Mouse (Mus musculus) CH12.LX (cell line): ENCODE results near the gene Galk1. TPM values are rescaled to one million over a fixed set of nuclear protein-coding genes. Genes with fewer than 3 reads are reported as not detected.
A peak's percentile ranks its signal among the peaks of the same experiment; 100 is the strongest.

Experiments used
- DNase-seq: peaks from one replicate; pipeline ENCODE4 v3.0.0-alpha.2; 2013; ENCODE audit errors: extremely low read depth
- H3K27ac ChIP-seq: 2 replicates; pipeline ENCODE4 v1.5.1; 2012; ENCODE audit warnings: low read depth, mild to moderate bottlenecking, control low read depth, moderate library complexity; ENCODE audit not compliant: insufficient read depth
- H3K27me3 ChIP-seq: replicated peaks from 2 replicates; pipeline ENCODE3; 2012; ENCODE audit warnings: inconsistent platforms
- H3K36me3 ChIP-seq, 2 experiments: replicated peaks in 1 of 2; 2 replicates each; pipeline versions ENCODE3 to v1.6.1; 2012; ENCODE audit warnings: inconsistent platforms in 1 of 2, low read length in 1 of 2, mild to moderate bottlenecking in 1 of 2, mixed read lengths in 1 of 2, moderate library complexity in 1 of 2; ENCODE audit not compliant: control insufficient read depth in 1 of 2, insufficient read depth in 1 of 2
- H3K4me1 ChIP-seq, 2 experiments: 2 replicates each; pipeline ENCODE4 v1.6.1; 2012; ENCODE audit warnings: inconsistent platforms in 1 of 2, moderate library complexity in 1 of 2; ENCODE audit not compliant: insufficient read depth in 2 of 2, control insufficient read depth in 1 of 2
- H3K4me2 ChIP-seq: 2 replicates; pipeline ENCODE4 v1.6.1; 2012; ENCODE audit warnings: low read depth, mild to moderate bottlenecking, control low read depth; ENCODE audit not compliant: poor library complexity, insufficient read depth, severe bottlenecking
- H3K4me3 ChIP-seq, 3 experiments: fragments of 150-350 bp in 1 of 3; sonication (generic) in 1 of 3; replicated peaks in 1 of 3; 2 replicates each; pipeline versions ENCODE3 to v1.5.1; 2011 to 2012; ENCODE audit warnings: low read depth in 2 of 3, low read length in 2 of 3, mild to moderate bottlenecking in 2 of 3, moderate library complexity in 2 of 3, control low read depth in 1 of 3, improper control_type of control experiment in 1 of 3, inconsistent platforms in 1 of 3, mixed read lengths in 1 of 3; ENCODE audit not compliant: poor library complexity in 1 of 3
- H3K79me2 ChIP-seq: replicated peaks from 2 replicates; pipeline ENCODE4 v1.6.1; 2012; ENCODE audit warnings: mild to moderate bottlenecking, moderate library complexity; ENCODE audit not compliant: control insufficient read depth, poor library complexity, insufficient read depth, severe bottlenecking; ENCODE audit errors: extremely low read depth
- H3K9ac ChIP-seq: 2 replicates; pipeline ENCODE4 v1.6.1; 2012; ENCODE audit warnings: low read depth, mild to moderate bottlenecking, control low read depth, moderate library complexity; ENCODE audit not compliant: insufficient read depth
- H3K9me3 ChIP-seq: replicated peaks from 2 replicates; pipeline ENCODE3; 2012; ENCODE audit warnings: low read length, inconsistent platforms, mixed read lengths
- BHLHE40 ChIP-seq: IDR thresholded peaks from 2 replicates; pipeline ENCODE4 v1.6.1; 2011; ENCODE audit warnings: mild to moderate bottlenecking, low read depth, low read length, improper control_type of control experiment
- CHD1 ChIP-seq: IDR thresholded peaks from 2 replicates; pipeline ENCODE4 v1.6.1; 2012; ENCODE audit warnings: low read depth, low read length, improper control_type of control experiment, inconsistent platforms
- CHD2 ChIP-seq: IDR thresholded peaks from 2 replicates; pipeline ENCODE4 v1.6.1; 2011; ENCODE audit warnings: low read length, improper control_type of control experiment
- CTCF ChIP-seq, 2 experiments: IDR thresholded peaks in 1 of 2; conservative IDR thresholded peaks in 1 of 2; 2 replicates each; pipeline ENCODE4 v1.5.1; 2011 to 2012; ENCODE audit warnings: low read depth in 2 of 2, low read length in 2 of 2, improper control_type of control experiment in 1 of 2, inconsistent platforms in 1 of 2, mild to moderate bottlenecking in 1 of 2, moderate library complexity in 1 of 2
- E2F4 ChIP-seq: IDR thresholded peaks from 2 replicates; pipeline ENCODE4 v1.6.1; 2011; ENCODE audit warnings: low read depth, low read length, improper control_type of control experiment; ENCODE audit not compliant: insufficient replicate concordance
- ELF1 ChIP-seq: IDR thresholded peaks from 2 replicates; pipeline ENCODE4 v1.6.1; 2014; ENCODE audit warnings: low read depth, mild to moderate bottlenecking, inconsistent platforms, low read length, improper control_type of control experiment
- EP300 ChIP-seq: IDR thresholded peaks from 2 replicates; pipeline ENCODE4 v1.6.1; 2011; ENCODE audit warnings: low read length, improper control_type of control experiment
- ETS1 ChIP-seq: conservative IDR thresholded peaks from 2 replicates; pipeline ENCODE4 v1.6.1; 2012; ENCODE audit warnings: low read depth, mild to moderate bottlenecking, inconsistent platforms, low read length, improper control_type of control experiment, moderate library complexity
- GABPA ChIP-seq: IDR thresholded peaks from 2 replicates; pipeline ENCODE4 v1.6.1; 2012; ENCODE audit warnings: low read depth, low read length, improper control_type of control experiment, inconsistent platforms; ENCODE audit not compliant: insufficient replicate concordance
- HCFC1 ChIP-seq: IDR thresholded peaks from 2 replicates; pipeline ENCODE4 v1.6.1; 2012; ENCODE audit warnings: low read depth, mild to moderate bottlenecking, inconsistent platforms, low read length, improper control_type of control experiment
- IRF4 ChIP-seq: IDR thresholded peaks from 2 replicates; pipeline ENCODE4 v1.6.1; 2014; ENCODE audit warnings: low read depth, mild to moderate bottlenecking, inconsistent platforms, low read length, improper control_type of control experiment
- JUN ChIP-seq: IDR thresholded peaks from 2 replicates; pipeline ENCODE4 v1.6.1; 2011; ENCODE audit warnings: low read depth, mild to moderate bottlenecking, low read length, improper control_type of control experiment, moderate library complexity; ENCODE audit not compliant: insufficient read depth
- JUND ChIP-seq: conservative IDR thresholded peaks from 2 replicates; pipeline ENCODE4 v1.6.1; 2011; ENCODE audit warnings: low read depth, low read length, improper control_type of control experiment
- KAT2A ChIP-seq: IDR thresholded peaks from 2 replicates; pipeline ENCODE4 v1.6.1; 2012; ENCODE audit warnings: low read length, improper control_type of control experiment, inconsistent platforms; ENCODE audit not compliant: insufficient replicate concordance
- MAFK ChIP-seq: IDR thresholded peaks from 2 replicates; pipeline ENCODE4 v1.6.1; 2011; ENCODE audit warnings: low read length, improper control_type of control experiment; ENCODE audit not compliant: insufficient replicate concordance
- MAX ChIP-seq: IDR thresholded peaks from 2 replicates; pipeline ENCODE4 v1.6.1; 2011; ENCODE audit warnings: low read length, improper control_type of control experiment
- MAZ ChIP-seq: IDR thresholded peaks from 2 replicates; pipeline ENCODE4 v1.6.1; 2012; ENCODE audit warnings: low read depth, mild to moderate bottlenecking, inconsistent platforms, low read length, improper control_type of control experiment, moderate library complexity
- MEF2A ChIP-seq: IDR thresholded peaks from 2 replicates; pipeline ENCODE4 v1.6.1; 2014; ENCODE audit warnings: low read depth, mild to moderate bottlenecking, inconsistent platforms, low read length, improper control_type of control experiment, borderline replicate concordance
- MXI1 ChIP-seq: IDR thresholded peaks from 2 replicates; pipeline ENCODE4 v1.6.1; 2011; ENCODE audit warnings: mild to moderate bottlenecking, low read depth, low read length, improper control_type of control experiment
- MYC ChIP-seq: IDR thresholded peaks from 2 replicates; pipeline ENCODE4 v1.6.1; 2011; ENCODE audit warnings: low read depth, mild to moderate bottlenecking, improper control_type of control experiment, low read length
- NELFE ChIP-seq: IDR thresholded peaks from 2 replicates; pipeline ENCODE4 v1.6.1; 2011; ENCODE audit warnings: low read depth, low read length, improper control_type of control experiment
- NRF1 ChIP-seq: IDR thresholded peaks from 2 replicates; pipeline ENCODE4 v1.6.1; 2014; ENCODE audit warnings: low read depth, mild to moderate bottlenecking, inconsistent platforms, low read length, improper control_type of control experiment, moderate library complexity
- PAX5 ChIP-seq: IDR thresholded peaks from 2 replicates; pipeline ENCODE4 v1.6.1; 2012; ENCODE audit warnings: low read length, inconsistent platforms, mixed read lengths
- POLR2A ChIP-seq: IDR thresholded peaks from 2 replicates; pipeline ENCODE4 v1.6.1; 2011; ENCODE audit warnings: low read depth, mild to moderate bottlenecking, improper control_type of control experiment, low read length
- POLR2AphosphoS2 ChIP-seq: IDR thresholded peaks from 2 replicates; pipeline ENCODE4 v1.6.1; 2011; ENCODE audit warnings: low read depth, low read length, improper control_type of control experiment
- RAD21 ChIP-seq: IDR thresholded peaks from 2 replicates; pipeline ENCODE4 v1.6.1; 2011; ENCODE audit warnings: low read depth, mild to moderate bottlenecking, low read length, improper control_type of control experiment, moderate library complexity
- RCOR1 ChIP-seq: conservative IDR thresholded peaks from 2 replicates; pipeline ENCODE4 v1.6.1; 2012; ENCODE audit warnings: low read depth, mild to moderate bottlenecking, inconsistent platforms, low read length, improper control_type of control experiment
- SIN3A ChIP-seq: IDR thresholded peaks from 2 replicates; pipeline ENCODE4 v1.6.1; 2012; ENCODE audit warnings: low read length, improper control_type of control experiment, inconsistent platforms
- SMC3 ChIP-seq: IDR thresholded peaks from 2 replicates; pipeline ENCODE4 v1.6.1; 2011; ENCODE audit warnings: low read depth, low read length, improper control_type of control experiment
- TBP ChIP-seq: conservative IDR thresholded peaks from 2 replicates; pipeline ENCODE4 v1.6.1; 2011; ENCODE audit warnings: low read depth, low read length, improper control_type of control experiment
- TCF12 ChIP-seq: IDR thresholded peaks from 2 replicates; pipeline ENCODE4 v1.6.1; 2014; ENCODE audit warnings: low read depth, mild to moderate bottlenecking, inconsistent platforms, low read length, improper control_type of control experiment
- UBTF ChIP-seq: IDR thresholded peaks from 2 replicates; pipeline ENCODE4 v1.6.1; 2012; ENCODE audit warnings: low read depth, mild to moderate bottlenecking, inconsistent platforms, low read length, improper control_type of control experiment, moderate library complexity
- USF1 ChIP-seq: IDR thresholded peaks from 2 replicates; pipeline ENCODE4 v1.6.1; 2014; ENCODE audit warnings: low read depth, mild to moderate bottlenecking, inconsistent platforms, low read length, improper control_type of control experiment
- USF2 ChIP-seq: conservative IDR thresholded peaks from 2 replicates; pipeline ENCODE4 v1.6.1; 2011; ENCODE audit warnings: low read depth, low read length, improper control_type of control experiment
- ZC3H11A ChIP-seq: IDR thresholded peaks from 2 replicates; pipeline ENCODE4 v1.6.1; 2012; ENCODE audit warnings: low read depth, mild to moderate bottlenecking, inconsistent platforms, low read length, improper control_type of control experiment
- ZKSCAN1 ChIP-seq: IDR thresholded peaks from 2 replicates; pipeline ENCODE4 v1.6.1; 2012; ENCODE audit warnings: low read depth, inconsistent platforms, low read length, improper control_type of control experiment, borderline replicate concordance
- ZMIZ1 ChIP-seq: IDR thresholded peaks from 2 replicates; pipeline ENCODE4 v1.6.1; 2012; ENCODE audit warnings: low read depth, mild to moderate bottlenecking, inconsistent platforms, low read length, improper control_type of control experiment
- ZNF384 ChIP-seq: IDR thresholded peaks from 2 replicates; pipeline ENCODE4 v1.6.1; 2012; ENCODE audit warnings: low read depth, low read length, improper control_type of control experiment, inconsistent platforms
- dilution Hi-C: fragments of 300-500 bp; cut with MboI; formaldehyde crosslinking; loops from 2 replicates; pipeline ENCODE4 v1.14.3; 2020; ENCODE audit warnings: low sequenced_read_pairs; ENCODE audit not compliant: extremely low pct_unique_long_range_greater_than_20kb, extremely low pct_ligation_motif_present
- in situ Hi-C: fragments of 300-500 bp; cut with MboI; formaldehyde crosslinking; loops from 3 replicates; pipeline ENCODE4 v1.14.3; 2019; ENCODE audit warnings: low sequenced_read_pairs, low pct_ligation_motif_present, low pct_unique_long_range_greater_than_20kb, mixed read lengths
- polyA plus RNA-seq: library from polyadenylated mRNA; unstranded; fragments of >175 nt; gene quantifications from 2 replicates; pipeline ENCODE4 v1.2.1, GENCODE M21; 2012; ENCODE audit warnings: low read depth; ENCODE audit not compliant: insufficient read length
- total RNA-seq, 2 experiments: library from RNA; depleted of rRNA; stranded (reverse); fragments of 300-350 nt in 1 of 2; fragments of >200 nt in 1 of 2; gene quantifications; 2 replicates each; pipeline ENCODE4 v1.2.3; 2012 to 2014

Gene Galk1
- total RNA-seq (2012; rRNA removed) (340 and 413 TPM in 2 replicates), total RNA-seq (2014; rRNA removed) (228 and 263 TPM in 2 replicates), polyA plus RNA-seq (293 and 300 TPM in 2 replicates)

- Histone ChIP-seq H3K4me3 (peak within 1 kb of the TSS; percentile 67 to 98 (median 82)), H3K27me3 (no peaks in the 10 kb centered on the region), H3K36me3 (peaks cover 29 to 37% of the 10 kb centered on the region in 2 experiments), H3K79me2 (peaks cover 6% of the 10 kb centered on the region; the same call in 1 of the 2 replicates), H3K4me1 (peaks cover 7 to 43% of the 10 kb centered on the region in 2 experiments)
- in situ Hi-C loops: loop anchor here (25.0 kb wide), 1 partner anchor 400 kb away; the partner anchor contains the start of genes Gga3, Mif4gd and Mrps7
- DNase-seq: peak; percentile 98
- TF ChIP-seq MAFK (no peak), BHLHE40 (peak; percentile 96), CHD2 (peak; percentile 66), MYC (peak; percentile 91), ZKSCAN1 (no peak), SIN3A (peak; percentile 97), NELFE (peak; percentile 90), ZC3H11A (no peak), PAX5 (no peak), MAX (peak; percentile 89), SMC3 (no peak), USF1 (peak; percentile 82), MEF2A (peak; percentile 73; the same call in 1 of the 2 replicates), CHD1 (peak; percentile 68; the same call in 1 of the 2 replicates), ZMIZ1 (peak; percentile 89), TBP (peak; percentile 53; the same call in 1 of the 2 replicates), EP300 (no peak), USF2 (peak; percentile 39; the same call in 1 of the 2 replicates), IRF4 (peak; percentile 27), MXI1 (peak; percentile 96), RAD21 (no peak), TCF12 (peak; percentile 93), GABPA (no peak), JUN (no peak), POLR2AphosphoS2 (peak; percentile 73; the same call in 1 of the 2 replicates), MAZ (no peak; the same call in 1 of the 2 replicates), ZNF384 (no peak), HCFC1 (peak; percentile 57), POLR2A (peak; percentile 88), E2F4 (0 out of 2 replicates have a peak, but pooled peaks have one; percentile 70), ELF1 (peak; percentile 38), JUND (no peak), ETS1 (peak; percentile 43), NRF1 (peak; percentile 61), CTCF (conservative IDR thresholded peaks at IDR 0.05 in 1 of 2, IDR thresholded peaks at IDR 0.05 in 1 of 2; ENCODE audit: low read depth in 2 of 2, low read length in 2 of 2) (no peak), KAT2A (0 out of 2 replicates have a peak, but pooled peaks have one; percentile 30), UBTF (no peak; the same call in 1 of the 2 replicates), RCOR1 (peak; percentile 24; the same call in 1 of the 2 replicates)
- TF ChIP-seq, all 38 proteins: peak for 24
- Histone ChIP-seq H3K27ac (peak within 1 kb of the TSS; percentile 70), H3K9ac (peak within 1 kb of the TSS; percentile 51), H3K9me3 (no peaks in the 10 kb centered on the region), H3K4me2 (peak within 1 kb of the TSS; percentile 75)
- dilution Hi-C loops: no loop called here
Measured at GRCm38 (mm10) chr11:116012262-116012947, at the start of gene Galk1. Gene Galk1, minus strand, starts transcription at chr11:116012719.
